Mouse (Mus musculus): ENCODE measurements at regions not wholly inside any gene's neighbourhood (a gene's known extent, or its start where the extent isn't known, plus 50 kb on each side); places are given as distances from the start of the nearest gene placed in this dataset.

- no peak for DNase-seq (ENCODE audit: low spot score in 2 of 2)
- intact Hi-C loops (cut with DNase I), result no loop called here
Measured at GRCm38 (mm10) chr11:6785471-6785870, 52.0 kb downstream of the Gm11983 start.

GRCm38 (mm10) chr11:6782826-6783225 is 54.6 kb downstream of the Gm11983 start:
- DNase-seq (ENCODE audit: low spot score in 2 of 2), result no peak
- intact Hi-C loops (cut with DNase I), result no loop called here

- intact Hi-C loops (cut with DNase I), result no loop called here
- DNase-seq (ENCODE audit: low spot score in 2 of 2), result no peak
Measured at GRCm38 (mm10) chr11:6779752-6780151, 57.7 kb downstream of the Gm11983 start.

- no peak for DNase-seq (ENCODE audit: low spot score in 2 of 2)
- intact Hi-C loops (cut with DNase I), result no loop called here
Measured at GRCm38 (mm10) chr11:6778596-6779360, 58.7 kb downstream of the Gm11983 start.

GRCm38 (mm10) chr11:6777566-6777965 is 59.9 kb downstream of the Gm11983 start:
- intact Hi-C loops (cut with DNase I), result no loop called here
- DNase-seq (ENCODE audit: low spot score in 2 of 2), result no peak

- DNase-seq (ENCODE audit: low spot score in 2 of 2), result no peak
- intact Hi-C loops (cut with DNase I), result no loop called here
Measured at GRCm38 (mm10) chr11:6774656-6775055, 62.8 kb downstream of the Gm11983 start.

- DNase-seq (ENCODE audit: low spot score in 2 of 2), result no peak
- intact Hi-C loops (cut with DNase I), result no loop called here
Measured at GRCm38 (mm10) chr11:6773951-6774350, 63.5 kb downstream of the Gm11983 start.

GRCm38 (mm10) chr11:6773364-6773763 is 64.1 kb downstream of the Gm11983 start:
- intact Hi-C loops (cut with DNase I), result no loop called here
- no peak for DNase-seq (ENCODE audit: low spot score in 2 of 2)

- DNase-seq (ENCODE audit: low spot score in 2 of 2), result no peak
- intact Hi-C loops (cut with DNase I), result loop anchor here (1.0 to 10.0 kb wide), 2 partner anchors 114 to 375 kb away; no protein-coding TSS in a partner anchor
Measured at GRCm38 (mm10) chr11:6769437-6769765, 68.1 kb downstream of the Gm11983 start.

GRCm38 (mm10) chr11:6768599-6769436 is 68.6 kb downstream of the Gm11983 start:
- intact Hi-C loops (cut with DNase I), result loop anchor here (1.0 to 10.0 kb wide), 2 partner anchors 114 to 376 kb away; no protein-coding TSS in a partner anchor
- DNase-seq (ENCODE audit: low spot score in 2 of 2), result peak; percentile 65 to 78

GRCm38 (mm10) chr11:6766725-6767124 is 70.7 kb downstream of the Gm11983 start:
- intact Hi-C loops (cut with DNase I), result loop anchor here (10.0 kb wide), 1 partner anchor 378 kb away; no protein-coding TSS in a partner anchor
- peak; percentile 21 to 27 for DNase-seq (ENCODE audit: low spot score in 2 of 2)

- intact Hi-C loops (cut with DNase I), result loop anchor here (10.0 kb wide), 1 partner anchor 379 kb away; no protein-coding TSS in a partner anchor
- peak in 1 of 2 experiments; percentile 16 for DNase-seq (ENCODE audit: low spot score in 2 of 2)
Measured at GRCm38 (mm10) chr11:6765333-6765957, 72.0 kb downstream of the Gm11983 start.

GRCm38 (mm10) chr11:6764186-6764585 is 73.3 kb downstream of the Gm11983 start:
- intact Hi-C loops (cut with DNase I), result loop anchor here (10.0 kb wide), 1 partner anchor 381 kb away; no protein-coding TSS in a partner anchor
- no peak for DNase-seq (ENCODE audit: low spot score in 2 of 2)

GRCm38 (mm10) chr11:6763001-6763400 is 74.5 kb downstream of the Gm11983 start:
- DNase-seq (ENCODE audit: low spot score in 2 of 2), result no peak
- intact Hi-C loops (cut with DNase I), result loop anchor here (10.0 kb wide), 1 partner anchor 382 kb away; no protein-coding TSS in a partner anchor

GRCm38 (mm10) chr11:6761876-6762628 is 75.4 kb downstream of the Gm11983 start:
- intact Hi-C loops (cut with DNase I), result loop anchor here (10.0 kb wide), 1 partner anchor 383 kb away; no protein-coding TSS in a partner anchor
- no peak for DNase-seq (ENCODE audit: low spot score in 2 of 2)

GRCm38 (mm10) chr11:6759578-6759977 is 77.9 kb downstream of the Gm11983 start:
- intact Hi-C loops (cut with DNase I), result no loop called here

GRCm38 (mm10) chr11:6739439-6739838 is 81.1 kb downstream of the Ramp3 start:
- DNase-seq (ENCODE audit: low spot score in 2 of 2), result no peak

More at GRCm38 (mm10) chr11:6759578-6759977, 77.9 kb downstream of the Gm11983 start:
- no peak for DNase-seq (ENCODE audit: low spot score in 2 of 2)

GRCm38 (mm10) chr11:6738581-6738980 is 80.3 kb downstream of the Ramp3 start:
- no peak for DNase-seq (ENCODE audit: low spot score in 2 of 2)
- intact Hi-C loops (cut with DNase I), result no loop called here

More at GRCm38 (mm10) chr11:6739439-6739838, 81.1 kb downstream of the Ramp3 start:
- intact Hi-C loops (cut with DNase I), result no loop called here

- no peak for DNase-seq (ENCODE audit: low spot score in 2 of 2)
- intact Hi-C loops (cut with DNase I), result no loop called here
Measured at GRCm38 (mm10) chr11:6738163-6738562, 79.8 kb downstream of the Ramp3 start.
